Mouse (Mus musculus) myocyte (in vitro differentiated cells): ENCODE results near the gene Myo15b.

Source experiments
- MYOD1 ChIP-seq, 3 experiments: IDR thresholded peaks; one replicate each; pipeline ENCODE4 v1.6.1; 2011; ENCODE audit warnings: control low read depth in 2 of 3, low read depth in 2 of 3, mild to moderate bottlenecking in 2 of 3, moderate library complexity in 1 of 3; ENCODE audit not compliant: insufficient read length in 2 of 3, control insufficient read depth in 1 of 3
- MYOG ChIP-seq, 3 experiments: IDR thresholded peaks; one replicate each; pipeline ENCODE4 v1.6.1; 2011; ENCODE audit warnings: control low read depth in 2 of 3, low read depth in 2 of 3, mild to moderate bottlenecking in 2 of 3; ENCODE audit not compliant: insufficient read length in 2 of 3, control insufficient read depth in 1 of 3, insufficient read depth in 1 of 3
- USF1 ChIP-seq: IDR thresholded peaks from one replicate; pipeline ENCODE4 v1.6.1; 2011; ENCODE audit warnings: low read depth, mild to moderate bottlenecking, control low read depth, moderate library complexity

DNA sequence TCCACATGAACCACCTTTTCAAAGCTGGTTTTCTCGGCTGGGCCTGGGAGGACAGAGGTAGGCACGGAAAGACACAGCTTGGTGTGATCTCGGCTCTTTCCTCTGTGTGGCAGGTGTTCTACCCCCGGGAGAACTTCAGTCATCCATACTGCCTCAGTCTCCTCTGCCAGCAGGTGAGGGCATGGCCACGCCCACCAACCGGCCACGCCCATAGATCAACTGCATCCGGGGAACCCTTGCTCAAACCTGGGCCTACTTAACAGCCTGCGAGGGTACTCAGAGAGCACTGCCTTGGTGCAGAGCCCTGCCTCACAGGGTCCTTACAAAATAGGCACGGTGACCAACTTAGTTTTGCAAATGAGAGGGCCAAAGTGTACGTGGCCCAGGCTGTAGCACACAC, 27.1 kb downstream of the Myo15b start:
- TF ChIP-seq USF1, result no peak
- no peak for TF ChIP-seq MYOD1 (IDR thresholded peaks at IDR 0.05; ENCODE audit: control insufficient read depth in 1 of 3, insufficient read length in 2 of 3, low read depth in 2 of 3)
- TF ChIP-seq MYOG (IDR thresholded peaks at IDR 0.05; ENCODE audit: control insufficient read depth in 1 of 3, insufficient read depth in 1 of 3, insufficient read length in 2 of 3, low read depth in 2 of 3), result no peak
